Mouse (Mus musculus) central nervous system, embryonic 11.5 days (tissue): ENCODE measurements around the gene Scgb2b18. TPM values are rescaled to one million over a fixed set of nuclear protein-coding genes. Genes with fewer than 3 reads are reported as not detected.

ENCODE experiments used
- polyA plus RNA-seq: library from polyadenylated mRNA; depleted of rRNA; stranded (reverse); fragments of >200 nt; gene quantifications from 2 replicates; pipeline ENCODE4 v1.2.3, GENCODE M21; 2012; rRNA removed

Gene Scgb2b18
- polyA plus RNA-seq = not detected in 2 replicates

GRCm38 (mm10) chr7:33173764-33174163, at the start of gene Scgb2b18:
Scgb2b18 (minus strand) TSS chr7:33173864.

GRCm38 (mm10) chr7:33185268-33185667, 11.6 kb upstream of the Scgb2b18 start, which contains the start of gene Scgb1b18:
Scgb1b18 (plus strand) TSS chr7:33185568.

Other genes starting within 250 kb of the Scgb2b18 start
- not detected in 2 replicates for gene Scgb2b17, start 117.3 kb downstream of the Scgb2b18 start, polyA plus RNA-seq
- not detected in 2 replicates for gene Scgb1b17, start 110.4 kb downstream of the Scgb2b18 start, polyA plus RNA-seq
- not detected in 2 replicates for gene Scgb1b18, start 11.7 kb upstream of the Scgb2b18 start, polyA plus RNA-seq
- not detected in 2 replicates for gene Scgb2b19, start 106.5 kb upstream of the Scgb2b18 start, polyA plus RNA-seq
- gene Scgb1b19, start 113.4 kb upstream of the Scgb2b18 start, polyA plus RNA-seq = not detected in 2 replicates
- gene Scgb2b20, start 192.5 kb upstream of the Scgb2b18 start, polyA plus RNA-seq = not detected in 2 replicates
- gene Scgb1b20, start 199.4 kb upstream of the Scgb2b18 start, polyA plus RNA-seq = not detected in 2 replicates